Mouse (Mus musculus): ENCODE results near the gene Erf.

Gene Erf

DNA sequence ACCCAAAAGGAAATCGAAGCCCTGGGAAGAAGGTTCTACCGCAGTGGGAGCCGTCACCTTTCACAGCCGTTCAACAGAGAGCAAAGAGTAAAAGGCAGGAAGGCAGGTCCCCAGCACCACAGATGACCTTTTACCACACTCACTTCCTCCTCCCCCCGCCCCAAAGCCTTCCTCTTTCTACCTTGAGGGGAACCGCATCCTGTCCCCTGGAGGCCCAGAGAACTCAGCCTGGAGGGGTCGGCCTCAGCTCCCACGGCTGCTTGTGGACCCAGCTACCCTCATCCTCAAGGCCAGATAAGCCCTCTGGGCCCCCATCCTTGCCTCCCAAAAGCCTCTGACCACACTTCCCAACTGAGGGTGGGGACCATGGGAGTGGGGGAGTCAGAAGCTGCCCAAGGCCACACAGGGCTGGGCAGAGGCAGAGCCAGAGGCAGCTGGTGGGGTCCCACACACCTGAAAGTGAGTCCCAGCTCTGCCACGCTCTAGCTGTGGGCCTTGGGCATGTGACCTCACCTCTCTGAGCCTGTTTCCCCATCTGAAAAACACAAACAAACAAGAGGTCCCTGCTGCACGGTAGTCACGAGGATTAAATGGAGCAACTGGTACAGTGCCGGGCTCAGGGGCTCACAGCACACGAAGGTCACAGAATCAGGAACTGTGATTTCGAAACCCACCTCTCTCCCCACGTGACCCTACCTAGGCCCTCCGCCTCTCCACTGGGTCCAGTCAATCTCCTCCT, 45.0 kb downstream of the Erf start:
- no peak for DNase-seq

DNA sequence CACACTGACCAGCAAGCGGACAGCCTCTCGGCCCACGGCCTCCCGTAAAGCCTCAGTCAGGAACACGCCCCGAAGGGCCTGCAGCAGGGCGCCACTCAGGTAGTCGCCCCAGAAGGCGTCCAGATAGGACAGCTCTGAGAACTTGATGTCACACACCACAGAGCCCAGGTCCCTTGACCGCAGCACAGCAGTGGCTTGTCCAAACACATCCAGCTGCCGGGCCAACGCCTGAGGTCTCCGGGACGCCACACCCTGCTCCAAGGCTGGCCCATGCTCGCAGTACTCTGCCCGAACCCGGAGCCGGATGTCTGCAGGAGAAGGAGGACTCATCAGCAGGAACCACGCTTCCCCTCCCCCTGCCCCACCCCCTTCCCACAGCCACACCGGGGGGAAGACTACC, 46.9 kb downstream of the Erf start:
- no peak for DNase-seq

DNA sequence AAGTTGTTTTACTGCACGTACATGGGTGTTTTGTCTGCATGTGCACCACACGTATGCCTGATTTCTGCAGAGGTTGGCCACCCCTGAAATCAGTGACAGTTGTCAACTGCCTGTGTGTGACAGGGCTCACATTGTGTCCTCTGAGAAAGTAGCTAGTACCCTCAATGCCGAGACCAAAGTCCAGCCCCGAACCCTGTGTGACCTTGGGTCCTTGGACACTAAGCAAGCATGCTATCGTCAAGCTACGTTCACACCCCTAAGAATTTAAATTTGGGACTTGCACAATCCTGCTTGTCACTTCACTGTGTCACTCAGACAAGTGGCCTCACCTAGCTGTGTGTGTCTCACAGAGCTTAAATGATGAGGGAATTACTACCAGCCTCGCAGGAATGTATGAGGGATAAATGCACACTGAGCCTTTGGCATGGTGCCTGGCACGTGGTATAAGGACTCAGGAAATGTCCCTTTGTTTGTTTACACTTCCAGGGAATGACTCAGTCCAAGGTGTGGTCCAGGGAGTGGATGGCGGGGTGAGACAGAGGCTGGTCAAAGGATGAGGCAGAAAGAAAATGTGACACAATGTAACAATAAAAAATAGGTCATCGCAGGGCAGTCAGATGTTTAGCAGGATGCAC, 53.1 kb downstream of the Erf start:
- DNase-seq = peak in 1 of 2 experiments; percentile 18

DNA sequence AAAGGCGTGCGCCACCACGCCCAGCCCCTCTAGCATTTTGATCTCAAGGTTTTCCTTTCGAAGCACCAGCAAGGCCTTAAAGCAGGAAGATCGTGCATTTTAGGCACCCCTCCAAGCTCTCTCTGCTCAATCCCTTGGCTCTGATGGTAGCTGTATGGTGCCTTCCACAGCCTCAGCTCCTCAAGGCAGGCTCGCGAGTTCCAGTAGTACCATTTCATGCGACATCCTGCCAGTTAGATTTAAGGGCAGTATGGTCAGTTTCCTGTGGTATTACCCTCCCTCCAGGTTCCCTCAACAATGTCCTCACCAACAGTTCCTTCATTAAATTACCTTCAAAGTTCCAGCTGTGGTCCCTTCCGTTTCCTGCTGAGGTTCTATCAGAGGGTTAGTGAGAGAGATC, 54.5 kb downstream of the Erf start:
- DNase-seq = no peak

DNA sequence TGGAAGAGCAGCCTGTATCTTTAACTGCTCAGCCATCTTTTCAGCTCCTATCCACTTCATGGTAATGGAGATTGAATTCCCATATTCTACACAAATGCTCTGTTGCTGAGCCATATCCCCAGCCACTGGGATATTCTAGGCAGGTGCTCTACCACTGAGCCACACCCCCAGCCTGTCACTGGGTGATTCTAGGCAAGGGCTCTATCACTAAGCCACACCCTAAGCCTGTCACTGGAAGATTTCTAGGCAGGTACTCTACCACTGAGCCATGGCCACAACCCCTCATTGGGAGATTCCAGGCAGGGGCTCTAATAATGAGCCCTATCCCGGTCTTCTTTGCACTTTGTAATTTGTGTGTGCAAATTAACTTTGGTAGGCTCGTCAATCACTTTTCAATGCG, 55.4 kb downstream of the Erf start:
- DNase-seq = no peak
